Mouse (Mus musculus): Measurements from ENCODE around the gene Olfr972. TPM values are rescaled to one million over a fixed set of nuclear protein-coding genes. Genes with fewer than 3 reads are reported as not detected.

The Olfr972 gene
- polyA plus RNA-seq (2017; shearing (Covaris generic)) = not detected

DNA sequence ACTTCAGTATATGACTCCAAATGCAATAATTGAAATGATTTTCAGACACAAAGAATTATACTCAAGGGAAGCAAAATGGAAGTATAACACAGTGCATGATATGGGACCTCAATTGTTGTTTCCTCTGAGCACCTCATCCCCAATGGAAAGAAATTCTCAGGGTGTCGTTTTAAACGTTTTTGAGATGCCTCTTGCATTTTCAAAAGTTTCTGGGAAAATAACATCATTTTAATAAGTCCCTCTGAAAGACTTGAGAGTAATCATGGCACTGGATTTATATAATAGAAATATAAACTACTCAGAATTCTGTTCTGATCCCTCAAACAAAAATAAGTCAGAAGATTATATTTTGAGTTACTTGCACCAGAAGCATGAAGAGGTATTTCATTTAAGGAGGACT lies at the start of gene Olfr972:
TSS of gene Olfr972 (plus strand) at position 301 of the 400 bp plus-strand sequence.

GRCm38 (mm10) chr9:39836576-39836975 lies 29.6 kb upstream of the Olfr972 start, which contains the start of gene Olfr971:
TSS of gene Olfr971 (plus strand) at chr9:39836876.

GRCm38 (mm10) chr9:39907036-39907435 lies 40.8 kb downstream of the Olfr972 start, which contains the start of gene Olfr229:
TSS of gene Olfr229 (plus strand) at chr9:39907336.

Other genes with a start within 250 kb of the Olfr972 start
- gene Olfr960, start 245.0 kb upstream of the Olfr972 start, polyA plus RNA-seq (2017; shearing (Covaris generic)) = not detected
- under 1 TPM in 1 of 2 experiments, not detected in 1; 0.52 TPM for gene Olfr961, start 221.3 kb upstream of the Olfr972 start, polyA plus RNA-seq (2017; shearing (Covaris generic))
- gene Olfr963, start 199.2 kb upstream of the Olfr972 start, polyA plus RNA-seq (2017; shearing (Covaris generic)) = not detected
- gene Olfr149, start 159.3 kb upstream of the Olfr972 start, polyA plus RNA-seq (2017; shearing (Covaris generic)) = not detected
- gene Olfr965, start 155.1 kb upstream of the Olfr972 start, polyA plus RNA-seq (2017; shearing (Covaris generic)) = under 1 TPM in 1 of 2 experiments, not detected in 1; 0.12 TPM
- gene Olfr150, start 135.4 kb upstream of the Olfr972 start, polyA plus RNA-seq (2017; shearing (Covaris generic)) = under 1 TPM in 1 of 2 experiments, not detected in 1; 0.17 TPM
- under 1 TPM in 1 of 2 experiments, not detected in 1; 0.15 TPM for gene Olfr967, start 120.2 kb upstream of the Olfr972 start, polyA plus RNA-seq (2017; shearing (Covaris generic))
- gene Olfr968, start 83.2 kb upstream of the Olfr972 start, polyA plus RNA-seq (2017; shearing (Covaris generic)) = under 1 TPM in 1 of 2 experiments, not detected in 1; 0.45 TPM
- gene Olfr969, start 75.5 kb upstream of the Olfr972 start, polyA plus RNA-seq (2017; shearing (Covaris generic)) = under 1 TPM in 1 of 2 experiments, not detected in 1; 0.39 TPM
- gene Olfr970, start 57.6 kb upstream of the Olfr972 start, polyA plus RNA-seq (2017; shearing (Covaris generic)) = not detected
- under 1 TPM in 1 of 2 experiments, not detected in 1; 0.18 TPM for gene Olfr971, start 29.5 kb upstream of the Olfr972 start, polyA plus RNA-seq (2017; shearing (Covaris generic))
- gene Olfr229, start 40.9 kb downstream of the Olfr972 start, polyA plus RNA-seq (2017; shearing (Covaris generic)) = not detected
- under 1 TPM in 1 of 2 experiments, not detected in 1; 0.15 TPM for gene Olfr974, start 71.1 kb downstream of the Olfr972 start, polyA plus RNA-seq (2017; shearing (Covaris generic))
- gene Olfr975, start 85.6 kb downstream of the Olfr972 start, polyA plus RNA-seq (2017; shearing (Covaris generic)) = not detected
- gene Olfr976, start 94.7 kb downstream of the Olfr972 start, polyA plus RNA-seq (2017; shearing (Covaris generic)) = not detected
- under 1 TPM in 1 of 2 experiments, not detected in 1; 0.49 TPM for gene Olfr978, start 125.7 kb downstream of the Olfr972 start, polyA plus RNA-seq (2017; shearing (Covaris generic))
- gene Olfr979, start 137.0 kb downstream of the Olfr972 start, polyA plus RNA-seq (2017; shearing (Covaris generic)) = not detected
- gene Olfr980, start 143.2 kb downstream of the Olfr972 start, polyA plus RNA-seq (2017; shearing (Covaris generic)) = not detected
- under 1 TPM in 1 of 2 experiments, not detected in 1; 0.15 TPM for gene Olfr981, start 155.0 kb downstream of the Olfr972 start, polyA plus RNA-seq (2017; shearing (Covaris generic))
- under 1 TPM; 0.05 to 0.10 TPM for gene Olfr982, start 207.4 kb downstream of the Olfr972 start, polyA plus RNA-seq (2017; shearing (Covaris generic))
- gene Olfr983, start 227.2 kb downstream of the Olfr972 start, polyA plus RNA-seq (2017; shearing (Covaris generic)) = not detected
- gene Olfr984, start 247.8 kb downstream of the Olfr972 start, polyA plus RNA-seq (2017; shearing (Covaris generic)) = under 1 TPM in 1 of 2 experiments, not detected in 1; 0.33 TPM

Data from activated CD4-positive, CD25-positive, alpha-beta regulatory T cell (primary cell).